Mouse (Mus musculus) embryonic fibroblast, embryonic 13.5 days (primary cell): ENCODE data around the gene Polr3h. TPM values are rescaled to one million over a fixed set of nuclear protein-coding genes. Genes with fewer than 3 reads are reported as not detected.
A peak's percentile ranks its signal among the peaks of the same experiment; 100 is the strongest.

Experiments used
- H3K27ac ChIP-seq: 2 replicates; pipeline ENCODE4 v1.5.1; 2012; ENCODE audit warnings: low read length, control low read depth, inconsistent platforms; ENCODE audit not compliant: insufficient read depth
- H3K4me1 ChIP-seq: 2 replicates; pipeline ENCODE4 v1.6.1; 2011; ENCODE audit warnings: low read length; ENCODE audit not compliant: control insufficient read depth, insufficient read depth
- H3K4me3 ChIP-seq: 2 replicates; pipeline ENCODE4 v1.5.1; 2011; ENCODE audit warnings: mild to moderate bottlenecking, control low read depth, low read length; ENCODE audit not compliant: insufficient read depth
- CTCF ChIP-seq: IDR thresholded peaks from 2 replicates; pipeline ENCODE4 v1.5.1; 2011; ENCODE audit warnings: mild to moderate bottlenecking, control low read depth, low read length, moderate library complexity, borderline replicate concordance; ENCODE audit not compliant: insufficient read depth
- POLR2A ChIP-seq: IDR thresholded peaks from 2 replicates; pipeline ENCODE4 v1.6.1; 2011; ENCODE audit warnings: low read depth, mild to moderate bottlenecking, control low read depth, low read length, moderate library complexity
- polyA plus RNA-seq: library from polyadenylated mRNA; stranded (reverse); fragments of >200 nt; gene quantifications from 2 replicates; pipeline ENCODE4 v1.2.4, GENCODE M21; 2011; ENCODE audit warnings: low read depth; ENCODE audit not compliant: missing spikeins, insufficient read length

Polr3h gene
- polyA plus RNA-seq, 1 experiment: 12.3 TPM

- Histone ChIP-seq H3K27ac (peak within 1 kb of the TSS; percentile 92), H3K4me1 (peaks cover 4% of the 10 kb centered on the region; the same call in 1 of the 2 replicates), H3K4me3 (peak within 1 kb of the TSS; percentile 77)
- TF ChIP-seq CTCF (no peak), POLR2A (peak; percentile 76)
Observed at GRCm38 (mm10) chr15:81858517-81859329, 67.3 kb downstream of the Polr3h start, which contains the start of gene Tob2. Gene Tob2 (minus strand): TSS chr15:81858796.

DNA sequence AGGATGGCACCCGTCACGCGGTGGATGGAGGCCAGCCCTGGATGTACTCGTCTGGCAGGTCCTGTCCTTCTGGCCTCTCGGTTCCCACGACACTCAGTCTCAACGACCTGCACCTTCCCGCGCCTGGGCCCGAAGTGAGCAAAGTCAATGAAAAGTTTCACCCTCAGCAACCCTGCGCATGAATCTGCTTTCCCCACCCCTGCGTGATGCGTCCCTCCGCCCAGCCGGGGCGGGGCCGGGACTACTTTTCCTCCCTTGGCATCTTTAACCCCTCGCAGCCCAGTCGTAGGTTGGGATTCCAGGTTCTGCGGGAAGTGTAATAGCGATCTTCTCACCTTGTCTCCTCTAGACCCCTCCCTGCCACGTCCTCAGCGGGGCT, 67.9 kb downstream of the Polr3h start:
- peak overlapping the region; percentile 92 for H3K27ac ChIP-seq
- TF ChIP-seq CTCF (no peak), POLR2A (peak; percentile 100)
- H3K4me3 ChIP-seq: peak overlapping the region; percentile 77
- H3K4me1 ChIP-seq: peaks cover 4% of the 10 kb centered on the region; the same call in 1 of the 2 replicates

DNA sequence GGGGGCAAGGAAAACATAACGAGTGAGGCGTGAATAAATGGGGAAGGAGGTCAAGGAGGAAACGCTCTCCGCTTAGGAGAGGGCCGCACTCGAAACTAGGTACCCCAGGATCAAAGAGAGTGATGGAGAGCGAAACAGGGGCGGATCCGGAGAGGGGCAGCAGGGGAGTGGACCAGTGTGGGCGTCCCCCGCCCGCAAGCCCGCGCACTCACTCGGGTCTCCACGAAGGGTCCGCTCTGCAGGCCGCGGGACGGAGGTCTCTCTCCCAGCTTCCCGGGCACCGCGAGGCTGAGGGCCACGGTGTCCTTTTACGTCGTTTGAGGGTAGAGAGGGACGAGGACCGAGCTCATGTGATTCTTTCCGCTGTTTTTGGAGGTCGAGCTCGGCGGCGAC, 68.3 kb downstream of the Polr3h start:
- TF ChIP-seq CTCF: no peak
- TF ChIP-seq POLR2A: no peak
- peak overlapping the region; percentile 29 for H3K27ac ChIP-seq
- H3K4me3 ChIP-seq: peak overlapping the region; percentile 77
- H3K4me1 ChIP-seq: peaks cover 4% of the 10 kb centered on the region; the same call in 1 of the 2 replicates

- TF ChIP-seq CTCF: no peak
- TF ChIP-seq POLR2A: peak; percentile 4; the same call in 1 of the 2 replicates
- peaks cover 4% of the 10 kb centered on the region; the same call in 1 of the 2 replicates for H3K4me1 ChIP-seq
- H3K27ac ChIP-seq: peak overlapping the region; percentile 33
- H3K4me3 ChIP-seq: peak overlapping the region; percentile 77
Observed at GRCm38 (mm10) chr15:81856938-81857723, 68.9 kb downstream of the Polr3h start.

DNA sequence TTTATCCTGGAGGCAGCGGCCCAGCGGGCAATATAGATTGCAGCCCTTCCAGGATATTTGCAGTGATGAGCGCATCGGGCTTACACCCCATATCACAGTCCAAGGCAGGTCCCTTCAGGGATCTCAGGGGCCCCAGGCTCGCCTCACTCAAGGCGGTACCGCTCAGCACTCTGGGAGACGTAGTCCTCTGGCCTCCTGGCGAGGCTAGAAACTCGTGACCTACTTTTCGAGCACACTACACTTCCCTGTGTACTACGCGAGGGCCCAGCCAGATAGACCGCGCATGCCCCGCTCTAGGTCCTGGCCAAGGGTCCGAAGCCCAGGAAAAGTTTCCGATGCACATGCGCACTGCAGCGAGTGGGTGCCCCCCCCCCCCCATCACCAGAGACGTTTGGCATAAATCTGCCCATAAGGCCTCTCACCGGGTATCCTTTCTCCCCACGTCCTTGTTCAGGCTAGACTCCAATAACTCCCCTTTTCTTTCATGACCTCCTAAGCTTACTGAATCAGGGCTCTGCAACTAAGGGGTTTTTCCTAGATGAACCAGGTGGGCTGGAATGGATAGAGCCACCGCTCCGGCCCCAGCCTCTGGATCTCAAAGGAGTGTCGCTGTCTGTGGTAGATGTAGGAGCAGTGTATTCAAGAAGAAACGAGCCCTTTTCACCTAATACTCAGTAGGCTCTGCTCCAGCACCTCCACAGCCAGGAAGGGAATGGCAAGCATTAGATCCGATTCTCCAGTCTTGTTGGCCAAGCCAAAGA, 69.8 kb downstream of the Polr3h start:
- no peak for TF ChIP-seq CTCF
- TF ChIP-seq POLR2A: peak; percentile 18; the same call in 1 of the 2 replicates
- Histone ChIP-seq H3K4me3 (peak overlapping the region; percentile 77), H3K27ac (peak overlapping the region; percentile 33)

GRCm38 (mm10) chr15:81853081-81853480, 73.0 kb downstream of the Polr3h start:
- Histone ChIP-seq H3K4me3 (no peak overlapping the region), H3K27ac (no peak overlapping the region), H3K4me1 (peaks cover 4% of the 10 kb centered on the region; the same call in 1 of the 2 replicates)
- TF ChIP-seq POLR2A: no peak
- no peak for TF ChIP-seq CTCF

More for the DNA sequence above, 69.8 kb downstream of the Polr3h start:
- peaks cover 4% of the 10 kb centered on the region; the same call in 1 of the 2 replicates for H3K4me1 ChIP-seq

- Histone ChIP-seq H3K4me1 (peaks cover 4% of the 10 kb centered on the region; the same call in 1 of the 2 replicates), H3K4me3 (no peak overlapping the region), H3K27ac (no peak overlapping the region)
- no peak for TF ChIP-seq POLR2A
- no peak for TF ChIP-seq CTCF
Observed at GRCm38 (mm10) chr15:81852411-81853000, 73.5 kb downstream of the Polr3h start.

GRCm38 (mm10) chr15:81851375-81851774, 74.7 kb downstream of the Polr3h start:
- H3K4me3 ChIP-seq: no peak overlapping the region
- no peak overlapping the region for H3K27ac ChIP-seq
- H3K4me1 ChIP-seq: peaks cover 4% of the 10 kb centered on the region; the same call in 1 of the 2 replicates
- TF ChIP-seq POLR2A: no peak
- TF ChIP-seq CTCF: no peak

GRCm38 (mm10) chr15:81850718-81851117, 75.3 kb downstream of the Polr3h start:
- Histone ChIP-seq H3K4me1 (peaks cover 4% of the 10 kb centered on the region; the same call in 1 of the 2 replicates), H3K27ac (no peak overlapping the region), H3K4me3 (no peak overlapping the region)
- TF ChIP-seq CTCF (no peak), POLR2A (no peak)
